Mouse (Mus musculus) midbrain, embryonic 11.5 days (tissue): ENCODE data around the gene Cfap299. TPM values are rescaled to one million over a fixed set of nuclear protein-coding genes. Genes with fewer than 3 reads are reported as not detected.

Experiments
- ATAC-seq: fragments of 200-750 bp; cut with Nextera tagmentation; 2 replicates; pipeline ENCODE4 v1.8.0; 2017; ENCODE audit warnings: moderate TSS enrichment, moderate library complexity; ENCODE audit not compliant: low FRiP score
- DNase-seq: peaks from one replicate; pipeline ENCODE4 v3.0.0; 2015; ENCODE audit warnings: low spot score; ENCODE audit errors: missing footprints
- H3K27ac ChIP-seq: fragments of 300-500 bp; sonication (generic); 2 replicates; pipeline ENCODE4 v1.5.1; 2014; ENCODE audit warnings: low read depth, low read length
- H3K27me3 ChIP-seq: fragments of 300-500 bp; sonication (generic); 2 replicates; pipeline ENCODE4 v1.6.1; 2014; ENCODE audit warnings: mild to moderate bottlenecking, low read length, moderate library complexity, mixed read lengths; ENCODE audit not compliant: control insufficient read depth, insufficient read depth
- H3K36me3 ChIP-seq: fragments of 300-500 bp; sonication (generic); 2 replicates; pipeline ENCODE4 v1.6.1; 2014; ENCODE audit warnings: mild to moderate bottlenecking, low read length, moderate library complexity, mixed read lengths; ENCODE audit not compliant: control insufficient read depth, insufficient read depth
- H3K4me1 ChIP-seq: fragments of 300-500 bp; sonication (generic); 2 replicates; pipeline ENCODE4 v1.6.1; 2014; ENCODE audit warnings: low read length; ENCODE audit not compliant: control insufficient read depth, insufficient read depth
- H3K4me2 ChIP-seq: fragments of 300-500 bp; sonication (generic); 2 replicates; pipeline ENCODE4 v1.6.1; 2014; ENCODE audit warnings: mild to moderate bottlenecking, moderate library complexity
- H3K4me3 ChIP-seq: fragments of 300-500 bp; sonication (generic); 2 replicates; pipeline ENCODE4 v1.5.1; 2014; ENCODE audit warnings: low read depth, low read length
- H3K9ac ChIP-seq: fragments of 300-500 bp; sonication (generic); 2 replicates; pipeline ENCODE4 v1.6.1; 2014; ENCODE audit warnings: low read length
- H3K9me3 ChIP-seq: fragments of 300-500 bp; sonication (generic); 2 replicates; pipeline ENCODE4 v1.6.1; 2016; ENCODE audit warnings: low read length; ENCODE audit not compliant: control insufficient read depth
- WGBS: fragments of 180-500 bp; shearing (Covaris S2); extraction: QIAGEN DNeasy Blood & Tissue Kit; methylation state at CpG from one replicate; pipeline ENCODE4 v1.1.7; 2014; 5-methylcytosine and 5-hydroxymethylcytosine counted together
- polyA plus RNA-seq: library from polyadenylated mRNA; unstranded; fragments of >200 nt; fragmentation: Nextera tagmentation; extraction: Ambion mirVana; gene quantifications from 2 replicates; pipeline ENCODE4 v1.2.1, GENCODE M21; 2014

The Cfap299 gene
- polyA plus RNA-seq: 0.37 TPM in 1 of 2 replicates, not detected in the other

- 1% methylated on average over 46 of the region's 46 CpGs for WGBS
- DNase-seq: peak; percentile 99
- H3K27me3 ChIP-seq: no peaks in the 10 kb centered on the region
Measured at GRCm38 (mm10) chr5:98328848-98329624, at the start of gene Cfap299. TSS of gene Cfap299 (plus strand) at chr5:98329304.

DNA sequence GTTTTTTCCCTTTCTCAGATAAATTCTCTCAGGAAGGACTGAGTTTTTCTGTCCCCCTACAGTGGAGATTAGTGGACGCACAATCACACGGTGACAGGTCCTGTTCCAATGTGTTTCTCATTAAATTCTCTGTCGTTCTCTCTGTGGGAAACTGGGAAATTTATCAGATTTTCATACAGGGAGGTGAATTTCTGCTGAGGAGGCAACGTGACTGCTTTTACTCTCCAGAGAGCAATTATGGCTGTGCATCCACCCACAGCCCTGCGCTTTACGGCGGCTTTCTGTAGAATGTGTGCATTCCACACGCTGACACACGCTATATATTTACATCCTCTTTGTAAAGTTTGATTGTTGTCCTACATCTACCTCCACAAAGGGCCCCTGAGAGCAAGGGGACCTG, 47.1 kb upstream of the Cfap299 start:
- H3K4me3 ChIP-seq: no peak overlapping the region
- H3K4me1 ChIP-seq: peaks cover 5% of the 10 kb centered on the region
- no peak for ATAC-seq
- WGBS: 62% methylated on average over 9 of the region's 9 CpGs
- H3K4me2 ChIP-seq: no peak overlapping the region
- H3K9me3 ChIP-seq: no peaks in the 10 kb centered on the region
- DNase-seq: no peak
- no peaks in the 10 kb centered on the region for H3K27me3 ChIP-seq
- H3K9ac ChIP-seq: no peak overlapping the region
- no peak overlapping the region for H3K27ac ChIP-seq
- H3K36me3 ChIP-seq: no peaks in the 10 kb centered on the region

More at GRCm38 (mm10) chr5:98328848-98329624, at the start of gene Cfap299:
- no peak within 1 kb of the TSS for H3K27ac ChIP-seq
- H3K4me2 ChIP-seq: peak within 1 kb of the TSS; percentile 55
- H3K4me1 ChIP-seq: no peaks in the 10 kb centered on the region
- peak; percentile 95 for ATAC-seq
- peak within 1 kb of the TSS; percentile 39 for H3K4me3 ChIP-seq
- no peaks in the 10 kb centered on the region for H3K36me3 ChIP-seq
- H3K9ac ChIP-seq: peak within 1 kb of the TSS; percentile 36; the same call in 1 of the 2 replicates
- H3K9me3 ChIP-seq: no peaks in the 10 kb centered on the region

DNA sequence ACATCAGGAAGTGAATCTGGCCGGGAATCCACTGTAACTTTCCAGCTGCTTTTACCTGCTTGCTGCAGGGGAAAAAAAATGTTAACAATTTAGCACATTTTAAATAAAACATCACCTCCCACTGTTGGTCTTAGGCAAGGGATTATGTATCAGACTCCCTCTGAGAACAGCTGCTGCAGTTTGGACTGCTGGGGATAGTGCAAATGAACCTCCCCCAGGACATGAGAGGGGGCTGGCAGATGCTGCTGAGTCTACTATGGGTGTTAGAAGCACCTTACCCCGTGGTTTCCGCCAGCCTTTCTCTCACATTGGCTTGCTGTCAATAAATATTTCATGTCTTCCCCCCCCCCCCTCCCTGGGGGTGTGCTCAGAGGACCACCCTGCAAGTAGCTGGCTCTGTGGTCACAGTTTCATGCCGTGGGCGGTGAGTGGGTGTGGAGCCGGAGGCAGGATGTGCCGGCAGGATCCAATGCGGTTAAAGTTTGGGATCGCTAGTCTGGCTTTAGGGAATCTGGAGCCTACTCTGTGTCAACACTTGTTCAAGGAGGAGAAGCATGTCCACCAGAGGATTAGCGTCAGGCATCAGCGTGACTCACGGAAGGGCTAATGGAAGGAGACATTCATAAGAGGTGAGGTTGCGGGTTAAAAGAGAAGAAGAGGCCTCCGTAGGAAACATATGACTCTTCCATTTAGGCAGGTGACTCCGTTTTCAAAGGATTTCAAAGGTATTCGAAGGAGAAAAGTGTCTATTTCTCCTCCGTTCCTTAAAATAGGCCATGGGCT, 45.2 kb upstream of the Cfap299 start:
- no peaks in the 10 kb centered on the region for H3K27me3 ChIP-seq
- H3K9ac ChIP-seq: no peak overlapping the region
- no peak overlapping the region for H3K4me2 ChIP-seq
- no peaks in the 10 kb centered on the region for H3K36me3 ChIP-seq
- 32% methylated on average over 17 of the region's 17 CpGs for WGBS
- DNase-seq: peak; percentile 89
- peak; percentile 52; the same call in 1 of the 2 replicates for ATAC-seq
- peaks cover 5% of the 10 kb centered on the region for H3K4me1 ChIP-seq
- no peak overlapping the region for H3K27ac ChIP-seq
- H3K9me3 ChIP-seq: no peaks in the 10 kb centered on the region
- no peak overlapping the region for H3K4me3 ChIP-seq

DNA sequence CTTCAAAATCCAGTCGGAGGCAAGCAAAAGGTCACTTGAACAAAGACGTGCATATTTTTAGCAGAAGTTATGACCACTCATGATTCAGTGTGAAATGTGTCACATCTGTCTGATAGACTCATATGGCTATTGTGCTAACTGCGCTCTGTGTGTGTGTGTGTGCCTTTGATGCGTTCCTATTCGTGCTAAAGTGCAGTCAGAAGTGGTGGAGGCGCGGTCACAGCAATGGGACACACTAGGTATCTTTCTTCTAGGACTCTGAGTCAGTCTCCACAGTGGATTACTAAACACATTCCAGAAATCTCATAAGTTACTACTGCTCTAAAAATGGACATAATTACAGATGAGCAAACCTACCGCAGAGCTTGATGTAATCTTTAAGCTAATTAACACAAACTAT, 38.5 kb upstream of the Cfap299 start:
- 84% methylated on average over 8 of the region's 8 CpGs for WGBS

DNA sequence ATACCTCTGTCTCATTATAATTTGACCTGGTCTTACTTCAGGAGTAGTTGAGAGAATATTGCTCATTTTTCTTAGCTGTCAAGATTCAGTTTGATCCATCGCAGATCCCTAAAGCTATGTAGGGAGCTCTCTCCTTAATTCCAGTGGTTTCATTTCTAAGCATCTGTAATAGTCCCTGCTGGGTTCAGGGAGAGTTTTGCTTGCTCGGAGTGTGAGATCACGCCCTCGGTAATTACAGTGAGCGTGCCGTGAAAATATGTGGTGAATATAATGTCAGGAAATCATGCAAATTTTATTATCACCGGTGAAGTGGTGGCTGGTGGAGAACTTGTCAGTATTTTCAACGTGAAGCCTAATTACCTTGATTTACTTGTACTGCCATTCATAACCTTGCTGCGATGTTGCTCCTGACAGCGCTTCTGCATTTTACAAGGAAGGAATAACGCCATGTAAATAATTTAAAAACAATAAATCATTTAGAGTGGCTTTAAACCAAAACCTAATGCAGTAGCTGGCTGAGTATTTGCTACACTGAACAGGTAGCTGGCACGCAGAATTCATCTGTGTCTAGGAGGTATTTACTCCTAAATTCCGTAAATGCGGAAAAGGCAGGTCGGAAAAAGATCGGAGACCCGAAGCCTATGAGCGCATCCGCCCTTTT, 36.6 kb upstream of the Cfap299 start:
- DNase-seq (peak; percentile 93), ATAC-seq (no peak)
- Histone ChIP-seq H3K36me3 (no peaks in the 10 kb centered on the region), H3K4me2 (peak overlapping the region; percentile 40), H3K4me1 (no peaks in the 10 kb centered on the region), H3K9ac (no peak overlapping the region), H3K4me3 (peak overlapping the region; percentile 16; the same call in 1 of the 2 replicates), H3K27ac (no peak overlapping the region), H3K9me3 (no peaks in the 10 kb centered on the region), H3K27me3 (peaks cover 18% of the 10 kb centered on the region)
- 4% methylated on average over 19 of the region's 19 CpGs for WGBS

More for the DNA sequence above, 38.5 kb upstream of the Cfap299 start:
- H3K4me2 ChIP-seq: no peak overlapping the region
- H3K36me3 ChIP-seq: no peaks in the 10 kb centered on the region
- peaks cover 18% of the 10 kb centered on the region for H3K27me3 ChIP-seq
- H3K27ac ChIP-seq: no peak overlapping the region
- no peaks in the 10 kb centered on the region for H3K4me1 ChIP-seq
- H3K9ac ChIP-seq: no peak overlapping the region
- DNase-seq (no peak), ATAC-seq (no peak)
- no peak overlapping the region for H3K4me3 ChIP-seq
- H3K9me3 ChIP-seq: no peaks in the 10 kb centered on the region

DNA sequence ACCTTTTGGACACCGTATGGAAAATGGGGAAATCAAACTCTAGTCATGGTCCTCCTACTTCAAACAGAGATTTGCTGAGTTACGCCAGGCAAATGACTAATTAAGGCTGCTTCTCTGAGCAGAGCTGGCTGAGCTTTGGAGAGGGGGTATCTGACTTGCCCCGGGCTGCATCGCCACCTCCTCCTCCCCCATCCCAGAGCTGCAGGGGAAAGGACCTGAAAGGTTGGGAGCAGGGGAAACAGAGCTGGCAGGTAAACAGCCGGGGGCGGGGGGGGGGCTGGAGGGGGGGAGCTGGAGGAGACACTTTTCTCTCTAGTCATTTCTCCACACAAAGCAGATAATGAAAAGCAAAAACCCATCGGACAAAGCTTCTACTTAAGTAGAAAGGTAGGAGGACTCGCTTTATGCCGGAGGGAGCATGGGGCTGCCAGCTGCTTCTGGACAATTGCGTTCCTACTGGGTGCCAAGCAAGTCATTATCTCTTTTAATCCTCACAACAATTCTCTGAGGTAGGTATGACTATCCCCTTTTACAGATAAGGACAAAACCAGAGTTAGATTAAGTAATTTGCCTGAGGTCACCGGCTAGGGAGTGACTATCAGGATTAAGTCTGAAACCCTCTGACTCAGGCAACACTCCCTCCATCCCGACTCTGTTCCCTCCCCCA, 35.9 kb upstream of the Cfap299 start:
- H3K4me1 ChIP-seq: no peaks in the 10 kb centered on the region
- H3K27me3 ChIP-seq: peaks cover 18% of the 10 kb centered on the region
- H3K9me3 ChIP-seq: no peaks in the 10 kb centered on the region
- peak overlapping the region; percentile 40 for H3K4me2 ChIP-seq
- no peak overlapping the region for H3K27ac ChIP-seq
- no peaks in the 10 kb centered on the region for H3K36me3 ChIP-seq
- no peak overlapping the region for H3K9ac ChIP-seq
- DNase-seq (peak; percentile 86), ATAC-seq (0 out of 2 replicates have a peak, but pooled peaks have one; percentile 7)
- 1% methylated on average over 12 of the region's 12 CpGs for WGBS
- peak overlapping the region; percentile 16 for H3K4me3 ChIP-seq

- Histone ChIP-seq H3K36me3 (no peaks in the 10 kb centered on the region), H3K4me2 (no peak overlapping the region), H3K4me3 (no peak overlapping the region), H3K9me3 (no peaks in the 10 kb centered on the region), H3K4me1 (no peaks in the 10 kb centered on the region), H3K27ac (no peak overlapping the region), H3K9ac (no peak overlapping the region), H3K27me3 (no peaks in the 10 kb centered on the region)
- no peak for ATAC-seq
- DNase-seq: no peak
- WGBS: 91% methylated on average over 4 of the region's 4 CpGs
Measured at GRCm38 (mm10) chr5:98300079-98300478, 29.0 kb upstream of the Cfap299 start.

DNA sequence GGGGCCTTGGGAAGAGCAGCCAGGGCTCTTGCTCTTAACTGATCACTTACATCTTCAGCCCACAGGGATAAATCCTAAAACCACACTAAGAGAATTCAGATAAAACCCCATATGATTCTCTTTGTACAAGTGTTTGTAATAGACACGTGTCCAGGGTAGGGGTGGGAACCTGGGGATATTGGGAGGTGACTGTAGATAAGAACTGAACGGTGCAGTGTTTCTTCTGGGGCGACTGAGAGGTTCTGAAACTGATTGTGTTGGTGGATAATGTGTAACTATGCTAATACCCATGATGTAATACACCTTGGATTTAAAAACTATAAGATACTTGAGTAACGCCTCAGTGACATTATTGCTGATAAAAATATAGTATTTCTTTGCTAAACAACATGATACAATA, 23.4 kb upstream of the Cfap299 start:
- Histone ChIP-seq H3K4me2 (no peak overlapping the region), H3K27me3 (no peaks in the 10 kb centered on the region), H3K9ac (no peak overlapping the region), H3K9me3 (no peaks in the 10 kb centered on the region), H3K27ac (no peak overlapping the region), H3K36me3 (no peaks in the 10 kb centered on the region), H3K4me3 (no peak overlapping the region), H3K4me1 (no peaks in the 10 kb centered on the region)
- no peak for ATAC-seq
- DNase-seq: no peak
- WGBS: 89% methylated on average over 4 of the region's 4 CpGs
